Mouse (Mus musculus): Measurements from ENCODE around the gene Magoh. TPM values are rescaled to one million over a fixed set of nuclear protein-coding genes. Genes with fewer than 3 reads are reported as not detected.

The Magoh gene
- total and polyA plus RNA-seq, 3 experiments, result 38.8 to 43.2 (median 40.2) TPM

DNA sequence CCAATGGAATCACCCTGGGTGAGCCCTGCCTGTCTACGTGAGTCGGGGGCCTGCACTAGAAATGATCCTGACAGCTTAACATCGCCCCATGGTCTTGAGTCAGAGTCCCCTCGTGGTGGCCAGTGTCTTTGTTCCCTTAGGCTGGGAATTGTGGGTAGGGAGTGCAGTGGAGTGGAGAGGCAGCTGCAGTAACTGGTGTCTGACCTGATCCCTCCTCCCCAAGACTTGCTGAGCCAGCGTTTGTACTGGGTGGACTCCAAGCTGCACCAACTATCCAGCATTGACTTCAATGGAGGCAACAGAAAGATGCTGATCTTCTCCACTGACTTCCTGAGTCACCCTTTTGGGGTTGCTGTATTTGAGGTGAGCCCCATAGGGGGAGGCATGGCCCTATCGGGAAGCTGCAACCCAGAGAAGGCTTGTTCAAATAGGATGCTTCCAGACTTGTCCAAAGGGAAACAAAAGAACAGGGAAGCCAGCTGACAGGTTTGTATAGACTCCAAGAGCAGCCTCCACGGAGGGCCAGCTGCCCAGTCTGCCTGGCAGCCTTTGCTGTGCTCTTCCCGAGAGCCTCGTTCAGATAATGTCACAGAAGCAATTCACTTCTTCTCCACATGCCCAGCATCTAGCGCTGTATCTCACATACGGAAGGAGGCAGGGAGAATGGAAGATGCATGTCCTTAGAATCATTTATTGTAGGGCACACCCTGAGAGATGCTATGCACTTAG, 22.4 kb upstream of the Magoh start:
- DNase-seq, result no peak
- Histone ChIP-seq H3K27ac (no peak overlapping the region), H3K9ac (ENCODE audit: low read depth, low read length) (no peak overlapping the region), H3K4me1 (ENCODE audit: control insufficient read depth, insufficient read depth, low read length) (no peaks in the 10 kb centered on the region), H3K36me3 (ENCODE audit: control insufficient read depth, insufficient read depth, low read length) (no peaks in the 10 kb centered on the region), H3K27me3 (ENCODE audit: control insufficient read depth, insufficient read depth, low read length) (no peaks in the 10 kb centered on the region), H3K79me2 (replicated peaks; ENCODE audit: control insufficient read depth, insufficient read depth, low read length) (no peaks in the 10 kb centered on the region), H3K4me3 (no peak overlapping the region)
- 62% methylated on average over 11 of the region's 11 CpGs for WGBS
- no peak for TF ChIP-seq POLR2A (IDR thresholded peaks at IDR 0.05; ENCODE audit: insufficient read depth, low read depth, low read length)
- no peak for TF ChIP-seq CTCF (IDR thresholded peaks at IDR 0.05)
- TF ChIP-seq EP300 (IDR thresholded peaks at IDR 0.05; ENCODE audit: insufficient read depth, low read depth, low read length), result no peak
- intact Hi-C loops (cut with DNase I), result no loop called here

GRCm38 (mm10) chr4:107858995-107859394, 20.6 kb upstream of the Magoh start:
- Histone ChIP-seq H3K4me1 (ENCODE audit: control insufficient read depth, insufficient read depth, low read length) (no peaks in the 10 kb centered on the region), H3K9ac (ENCODE audit: low read depth, low read length) (no peak overlapping the region), H3K36me3 (ENCODE audit: control insufficient read depth, insufficient read depth, low read length) (no peaks in the 10 kb centered on the region), H3K79me2 (replicated peaks; ENCODE audit: control insufficient read depth, insufficient read depth, low read length) (no peaks in the 10 kb centered on the region), H3K4me3 (no peak overlapping the region), H3K27ac (no peak overlapping the region), H3K27me3 (ENCODE audit: control insufficient read depth, insufficient read depth, low read length) (no peaks in the 10 kb centered on the region)
- WGBS, result 79% methylated on average over 7 of the region's 7 CpGs
- intact Hi-C loops (cut with DNase I), result no loop called here
- no peak for TF ChIP-seq CTCF (IDR thresholded peaks at IDR 0.05)
- no peak for TF ChIP-seq POLR2A (IDR thresholded peaks at IDR 0.05; ENCODE audit: insufficient read depth, low read depth, low read length)
- TF ChIP-seq EP300 (IDR thresholded peaks at IDR 0.05; ENCODE audit: insufficient read depth, low read depth, low read length), result no peak
- no peak for DNase-seq

DNA sequence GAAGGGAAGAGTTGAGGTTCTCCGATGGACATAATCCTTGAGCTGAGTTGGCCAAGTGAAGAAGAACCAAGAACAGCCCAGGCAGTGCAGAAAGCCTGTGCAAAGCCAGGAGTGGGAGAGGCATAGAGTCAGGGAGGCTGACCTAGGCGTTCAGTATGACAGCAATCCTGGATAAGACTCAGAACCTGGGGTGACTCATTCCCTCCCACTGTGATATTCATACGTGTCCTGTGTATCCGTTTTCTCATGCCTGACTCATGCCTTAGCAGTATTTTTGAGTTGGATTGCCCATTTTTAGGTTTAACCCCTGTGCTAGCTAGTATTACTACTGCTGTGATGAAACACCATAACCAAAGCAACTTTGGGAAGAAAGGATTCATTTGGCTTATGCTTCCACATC, 14.7 kb upstream of the Magoh start:
- Histone ChIP-seq H3K36me3 (ENCODE audit: control insufficient read depth, insufficient read depth, low read length) (no peaks in the 10 kb centered on the region), H3K9ac (ENCODE audit: low read depth, low read length) (no peak overlapping the region), H3K79me2 (replicated peaks; ENCODE audit: control insufficient read depth, insufficient read depth, low read length) (no peaks in the 10 kb centered on the region), H3K4me3 (no peak overlapping the region), H3K27ac (no peak overlapping the region), H3K27me3 (ENCODE audit: control insufficient read depth, insufficient read depth, low read length) (no peaks in the 10 kb centered on the region), H3K4me1 (ENCODE audit: control insufficient read depth, insufficient read depth, low read length) (no peaks in the 10 kb centered on the region)
- no peak for DNase-seq
- 67% methylated on average over 4 of the region's 4 CpGs for WGBS
- intact Hi-C loops (cut with DNase I), result no loop called here
- TF ChIP-seq CTCF (IDR thresholded peaks at IDR 0.05) (no peak), POLR2A (IDR thresholded peaks at IDR 0.05; ENCODE audit: insufficient read depth, low read depth, low read length) (no peak), EP300 (IDR thresholded peaks at IDR 0.05; ENCODE audit: insufficient read depth, low read depth, low read length) (no peak)

- H3K4me3 ChIP-seq, result no peak overlapping the region
- peaks cover 2% of the 10 kb centered on the region for H3K4me1 ChIP-seq (ENCODE audit: control insufficient read depth, insufficient read depth, low read length)
- DNase-seq, result no peak
- TF ChIP-seq POLR2A (IDR thresholded peaks at IDR 0.05; ENCODE audit: insufficient read depth, low read depth, low read length) (no peak), EP300 (IDR thresholded peaks at IDR 0.05; ENCODE audit: insufficient read depth, low read depth, low read length) (no peak), CTCF (IDR thresholded peaks at IDR 0.05) (no peak)
- H3K36me3 ChIP-seq (ENCODE audit: control insufficient read depth, insufficient read depth, low read length), result peaks cover 4% of the 10 kb centered on the region
- H3K27me3 ChIP-seq (ENCODE audit: control insufficient read depth, insufficient read depth, low read length), result no peaks in the 10 kb centered on the region
- WGBS, result 92% methylated on average over 1 of the region's 1 CpGs
- H3K27ac ChIP-seq, result no peak overlapping the region
- no peak overlapping the region for H3K9ac ChIP-seq (ENCODE audit: low read depth, low read length)
- no peaks in the 10 kb centered on the region for H3K79me2 ChIP-seq (replicated peaks; ENCODE audit: control insufficient read depth, insufficient read depth, low read length)
- intact Hi-C loops (cut with DNase I), result loop anchor here (10.0 kb wide), 1 partner anchor 627 kb away; the partner anchor contains the start of genes Hspb11 and Lrrc42
Observed at GRCm38 (mm10) chr4:107881631-107882030, 2.1 kb downstream of the Magoh start.

- H3K27me3 ChIP-seq (ENCODE audit: control insufficient read depth, insufficient read depth, low read length), result no peaks in the 10 kb centered on the region
- DNase-seq, result no peak
- H3K4me3 ChIP-seq, result no peak overlapping the region
- H3K79me2 ChIP-seq (replicated peaks; ENCODE audit: control insufficient read depth, insufficient read depth, low read length), result no peaks in the 10 kb centered on the region
- H3K36me3 ChIP-seq (ENCODE audit: control insufficient read depth, insufficient read depth, low read length), result no peaks in the 10 kb centered on the region; the same call in 1 of the 2 replicates
- WGBS, result 81% methylated on average over 7 of the region's 7 CpGs
- TF ChIP-seq EP300 (IDR thresholded peaks at IDR 0.05; ENCODE audit: insufficient read depth, low read depth, low read length) (no peak), POLR2A (IDR thresholded peaks at IDR 0.05; ENCODE audit: insufficient read depth, low read depth, low read length) (no peak), CTCF (IDR thresholded peaks at IDR 0.05) (no peak)
- peaks cover 4% of the 10 kb centered on the region for H3K4me1 ChIP-seq (ENCODE audit: control insufficient read depth, insufficient read depth, low read length)
- H3K27ac ChIP-seq, result no peak overlapping the region
- intact Hi-C loops (cut with DNase I), result loop anchor here (10.0 kb wide), 1 partner anchor 632 kb away; the partner anchor contains the start of genes Hspb11 and Lrrc42
- no peak overlapping the region for H3K9ac ChIP-seq (ENCODE audit: low read depth, low read length)
Observed at GRCm38 (mm10) chr4:107886371-107886770, 6.8 kb downstream of the Magoh start.

DNA sequence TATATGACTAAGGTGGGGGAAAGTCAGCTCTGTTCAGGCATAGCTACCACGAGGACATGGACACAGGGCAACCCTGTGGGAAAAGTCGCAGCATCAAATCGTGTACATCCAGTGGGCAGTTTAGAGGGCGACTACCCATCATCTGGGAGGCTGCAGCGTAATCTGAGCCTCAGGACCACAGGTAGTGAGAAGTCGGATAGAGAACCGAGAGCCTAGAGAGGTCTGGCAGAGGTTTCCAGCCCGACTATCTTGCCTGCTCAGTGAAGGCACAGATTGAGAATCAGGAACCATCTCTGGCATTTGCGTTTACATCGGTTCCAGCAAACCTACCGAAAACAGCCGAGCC, 9.8 kb downstream of the Magoh start:
- peaks cover 4% of the 10 kb centered on the region for H3K4me1 ChIP-seq (ENCODE audit: control insufficient read depth, insufficient read depth, low read length)
- H3K27me3 ChIP-seq (ENCODE audit: control insufficient read depth, insufficient read depth, low read length), result no peaks in the 10 kb centered on the region
- no peaks in the 10 kb centered on the region; the same call in 1 of the 2 replicates for H3K36me3 ChIP-seq (ENCODE audit: control insufficient read depth, insufficient read depth, low read length)
- peak overlapping the region; percentile 74 for H3K4me3 ChIP-seq
- TF ChIP-seq CTCF (IDR thresholded peaks at IDR 0.05), result no peak
- TF ChIP-seq EP300 (IDR thresholded peaks at IDR 0.05; ENCODE audit: insufficient read depth, low read depth, low read length), result no peak
- TF ChIP-seq POLR2A (IDR thresholded peaks at IDR 0.05; ENCODE audit: insufficient read depth, low read depth, low read length), result no peak; the same call in 1 of the 2 replicates
- peak overlapping the region; percentile 70 for H3K9ac ChIP-seq (ENCODE audit: low read depth, low read length)
- DNase-seq, result no peak
- H3K27ac ChIP-seq, result peak overlapping the region; percentile 82
- intact Hi-C loops (cut with DNase I), result loop anchor here (1.0 to 10.0 kb wide), 3 partner anchors 10 to 635 kb away; partner anchors contain the start of genes Cpt2, Hspb11, Lrrc42 and Magoh
- WGBS, result under 1% methylated on average over 12 of the region's 12 CpGs
- no peaks in the 10 kb centered on the region for H3K79me2 ChIP-seq (replicated peaks; ENCODE audit: control insufficient read depth, insufficient read depth, low read length)
